Mouse (Mus musculus) limb, embryonic 12.5 days (tissue): Measurements from ENCODE around the gene Gpatch3. TPM values are rescaled to one million over a fixed set of nuclear protein-coding genes. Genes with fewer than 3 reads are reported as not detected.

Experiments
- ATAC-seq: fragments of 200-750 bp; cut with Nextera tagmentation; 2 replicates; pipeline ENCODE4 v1.8.0; 2017; ENCODE audit warnings: low read depth, moderate TSS enrichment; ENCODE audit not compliant: insufficient number of reproducible peaks, insufficient read depth, low FRiP score, low TSS enrichment
- H3K27ac ChIP-seq: fragments of 300-500 bp; sonication (generic); 2 replicates; pipeline ENCODE4 v1.5.1; 2016; ENCODE audit warnings: mild to moderate bottlenecking, moderate library complexity
- H3K27me3 ChIP-seq: fragments of 300-500 bp; sonication (generic); 2 replicates; pipeline ENCODE4 v1.6.1; 2016; ENCODE audit warnings: mild to moderate bottlenecking, moderate library complexity
- H3K36me3 ChIP-seq: fragments of 300-500 bp; sonication (generic); 2 replicates; pipeline ENCODE4 v1.6.1; 2016; ENCODE audit warnings: mild to moderate bottlenecking, moderate library complexity
- H3K4me1 ChIP-seq: fragments of 300-500 bp; sonication (generic); replicated peaks from 2 replicates; pipeline ENCODE4 v1.6.1; 2016
- H3K4me2 ChIP-seq: fragments of 300-500 bp; sonication (generic); 2 replicates; pipeline ENCODE4 v1.6.1; 2016; ENCODE audit warnings: mild to moderate bottlenecking, moderate library complexity
- H3K4me3 ChIP-seq: fragments of 300-500 bp; sonication (generic); replicated peaks from 2 replicates; pipeline ENCODE4 v1.5.1; 2016; ENCODE audit warnings: mild to moderate bottlenecking
- H3K9ac ChIP-seq: fragments of 300-500 bp; sonication (generic); replicated peaks from 2 replicates; pipeline ENCODE4 v1.6.1; 2016; ENCODE audit warnings: mild to moderate bottlenecking, moderate library complexity
- H3K9me3 ChIP-seq: fragments of 300-500 bp; sonication (generic); 2 replicates; pipeline ENCODE4 v1.6.1; 2016; ENCODE audit warnings: mild to moderate bottlenecking, moderate library complexity
- WGBS: fragments of 180-500 bp; shearing (Covaris S2); methylation state at CpG from one replicate; pipeline ENCODE4 v1.1.7; 2016; 5-methylcytosine and 5-hydroxymethylcytosine counted together
- microRNA-seq: library from miRNA; unstranded; fragments of <30 nt; microRNA quantifications from one replicate; pipeline ENCODE4, GENCODE M21; 2017
- polyA plus RNA-seq: library from polyadenylated mRNA; unstranded; fragments of >200 nt; fragmentation: Nextera tagmentation; extraction: Ambion mirVana; gene quantifications from 2 replicates; pipeline ENCODE4 v1.2.1, GENCODE M21; 2016

Gene Gpatch3
- polyA plus RNA-seq, 1 experiment from 2014 or later = 12.0 TPM

- Histone ChIP-seq H3K9ac (peak overlapping the region; percentile 6; the same call in 1 of the 2 replicates), H3K27me3 (no peaks in the 10 kb centered on the region), H3K9me3 (no peaks in the 10 kb centered on the region), H3K4me2 (0 out of 2 replicates have a peak overlapping the region, but pooled peaks have one; percentile 72), H3K27ac (no peak overlapping the region), H3K36me3 (peaks cover 17% of the 10 kb centered on the region), H3K4me3 (no peak overlapping the region), H3K4me1 (peaks cover 23% of the 10 kb centered on the region)
- 82% methylated on average over 14 of the region's 14 CpGs for WGBS
- ATAC-seq = no peak
Observed at GRCm38 (mm10) chr4:133631071-133631768, 56.7 kb downstream of the Gpatch3 start.

DNA sequence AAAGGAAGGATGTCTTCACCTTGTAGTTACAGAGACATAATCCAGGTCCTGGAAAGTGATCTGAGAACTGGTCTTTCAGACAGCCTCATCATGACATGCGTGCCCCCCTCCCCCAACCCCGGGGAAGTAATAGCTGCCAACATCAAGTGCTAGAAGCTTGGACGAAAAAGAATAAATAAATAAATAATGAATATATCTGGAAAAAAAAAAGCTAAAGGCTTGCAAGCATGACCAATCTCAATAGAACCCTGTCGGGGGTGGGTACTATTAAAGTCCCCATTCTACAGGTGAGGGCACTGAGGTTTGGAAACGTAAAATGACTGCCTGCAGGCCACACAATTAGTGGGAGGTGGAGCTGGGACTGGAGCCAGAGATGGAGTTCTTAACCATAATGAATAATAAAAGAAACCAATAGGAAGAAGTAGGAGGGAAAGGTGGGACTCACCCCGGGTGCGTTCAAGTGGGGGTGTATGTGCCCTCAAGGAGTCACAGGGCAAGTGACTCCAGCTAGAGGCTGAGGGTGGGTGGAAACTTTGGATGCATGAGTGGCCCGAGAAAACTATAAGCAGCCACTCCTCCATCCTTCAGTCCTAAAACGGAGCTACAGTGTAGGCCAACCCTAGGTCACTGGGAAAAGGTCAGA is 57.3 kb downstream of the Gpatch3 start:
- peaks cover 23% of the 10 kb centered on the region for H3K4me1 ChIP-seq
- no peaks in the 10 kb centered on the region for H3K9me3 ChIP-seq
- 46% methylated on average over 9 of the region's 9 CpGs for WGBS
- no peak overlapping the region for H3K27ac ChIP-seq
- ATAC-seq = no peak
- peak overlapping the region; percentile 86 for H3K4me3 ChIP-seq
- H3K9ac ChIP-seq = peak overlapping the region; percentile 89
- H3K36me3 ChIP-seq = peaks cover 11% of the 10 kb centered on the region
- peak overlapping the region; percentile 72 for H3K4me2 ChIP-seq
- H3K27me3 ChIP-seq = no peaks in the 10 kb centered on the region

DNA sequence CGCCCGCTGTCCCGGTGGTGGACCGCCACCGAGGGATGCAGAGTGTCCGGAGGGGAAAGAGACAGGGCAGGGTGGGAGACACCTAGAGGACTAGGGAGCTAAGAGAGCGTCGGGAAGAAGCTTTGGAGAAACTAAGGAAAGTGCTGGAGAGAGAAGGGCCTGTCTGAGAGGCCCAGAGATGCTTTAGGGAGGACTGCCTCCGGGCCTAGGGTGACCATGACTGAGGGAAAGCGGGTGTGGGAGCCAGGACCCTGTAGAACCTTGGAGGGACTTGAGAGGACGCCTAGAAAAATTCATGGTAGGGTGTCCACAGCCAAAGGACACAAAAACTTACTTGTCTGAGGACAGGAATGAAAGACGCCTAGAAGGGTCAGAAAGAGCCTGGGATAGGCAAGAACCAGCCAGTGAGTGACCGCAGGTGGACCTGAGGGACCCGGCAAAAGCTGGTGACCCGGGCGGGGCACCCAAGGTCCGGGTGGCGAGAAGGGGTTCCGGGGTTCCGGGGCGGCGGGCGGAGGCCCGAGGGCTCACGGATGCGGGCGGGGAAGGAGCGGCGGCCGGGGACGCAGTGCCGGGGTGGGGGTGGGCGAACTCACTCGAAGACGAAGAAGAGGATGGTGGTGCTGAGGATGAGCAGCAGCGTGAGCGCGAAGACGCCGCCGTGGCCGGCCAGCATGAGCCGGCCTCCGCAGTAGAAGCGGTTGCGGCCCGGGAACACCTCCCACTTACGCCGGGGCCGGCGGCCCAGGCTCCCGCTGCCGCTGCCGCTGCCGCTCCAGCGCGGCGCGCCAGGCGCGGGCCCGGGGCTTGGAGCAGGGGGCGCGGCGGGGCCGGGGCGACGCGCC is 58.2 kb downstream of the Gpatch3 start:
- peak overlapping the region; percentile 69; the same call in 1 of the 2 replicates for H3K27ac ChIP-seq
- H3K36me3 ChIP-seq = peaks cover 8% of the 10 kb centered on the region; the same call in 1 of the 2 replicates
- 2% methylated on average over 56 of the region's 69 CpGs for WGBS
- no peaks in the 10 kb centered on the region for H3K27me3 ChIP-seq
- peaks cover 23% of the 10 kb centered on the region for H3K4me1 ChIP-seq
- peak; percentile 60 for ATAC-seq
- no peaks in the 10 kb centered on the region for H3K9me3 ChIP-seq
- H3K9ac ChIP-seq = peak overlapping the region; percentile 89
- H3K4me2 ChIP-seq = peak overlapping the region; percentile 72
- peak overlapping the region; percentile 86 for H3K4me3 ChIP-seq

GRCm38 (mm10) chr4:133633332-133634042 is 58.9 kb downstream of the Gpatch3 start:
- Histone ChIP-seq H3K9ac (peak overlapping the region; percentile 89), H3K4me3 (peak overlapping the region; percentile 86), H3K4me1 (peaks cover 23% of the 10 kb centered on the region), H3K36me3 (peaks cover 8% of the 10 kb centered on the region; the same call in 1 of the 2 replicates), H3K9me3 (no peaks in the 10 kb centered on the region), H3K27me3 (no peaks in the 10 kb centered on the region), H3K27ac (0 out of 2 replicates have a peak overlapping the region, but pooled peaks have one; percentile 69), H3K4me2 (peak overlapping the region; percentile 72)
- 14% methylated on average over 24 of the region's 47 CpGs for WGBS
- ATAC-seq = peak; percentile 61

Small RNAs within 50 kb of the gene (microRNA-seq; reads per million reads assigned to microRNA genes)
- gene Gm23158 = not detected

Other genes starting within 250 kb of the Gpatch3 start
- 12.2 and 17.6 TPM in 2 replicates for gene Wdtc1, start 221.3 kb upstream of the Gpatch3 start, polyA plus RNA-seq
- gene Slc9a1, start 205.0 kb upstream of the Gpatch3 start, polyA plus RNA-seq = 7.3 and 7.8 TPM in 2 replicates
- gene Tent5b, start 94.6 kb upstream of the Gpatch3 start, polyA plus RNA-seq = 1.2 TPM in 2 replicates
- 2.0 and 3.7 TPM in 2 replicates for gene Trnp1, start 76.2 kb upstream of the Gpatch3 start, polyA plus RNA-seq
- gene Kdf1, start 55.8 kb upstream of the Gpatch3 start, polyA plus RNA-seq = 6.5 and 7.4 TPM in 2 replicates
- gene Nudc, start 28.7 kb upstream of the Gpatch3 start, polyA plus RNA-seq = 376 and 390 TPM in 2 replicates
- gene Nr0b2, start 21.4 kb upstream of the Gpatch3 start, polyA plus RNA-seq = not detected in 2 replicates
- 21.3 and 23.2 TPM in 2 replicates for gene Gpn2, start 9.6 kb downstream of the Gpatch3 start, polyA plus RNA-seq
- gene Sfn, start 27.4 kb downstream of the Gpatch3 start, polyA plus RNA-seq = 37.2 and 43.3 TPM in 2 replicates
- 4.0 and 7.1 TPM in 2 replicates for gene Zdhhc18, start 75.4 kb downstream of the Gpatch3 start, polyA plus RNA-seq
- gene Pigv, start 97.9 kb downstream of the Gpatch3 start, polyA plus RNA-seq = 16.3 and 21.6 TPM in 2 replicates
- gene Arid1a, start 182.0 kb downstream of the Gpatch3 start, polyA plus RNA-seq = 39.6 and 41.6 TPM in 2 replicates